Mouse (Mus musculus): ENCODE results near the gene Unc93a2.
"Not testable (repeated sequence)": the region's sequence is repeated elsewhere in the genome, so short reads cannot be mapped to it uniquely, and the experiment has no call there.

DNA sequence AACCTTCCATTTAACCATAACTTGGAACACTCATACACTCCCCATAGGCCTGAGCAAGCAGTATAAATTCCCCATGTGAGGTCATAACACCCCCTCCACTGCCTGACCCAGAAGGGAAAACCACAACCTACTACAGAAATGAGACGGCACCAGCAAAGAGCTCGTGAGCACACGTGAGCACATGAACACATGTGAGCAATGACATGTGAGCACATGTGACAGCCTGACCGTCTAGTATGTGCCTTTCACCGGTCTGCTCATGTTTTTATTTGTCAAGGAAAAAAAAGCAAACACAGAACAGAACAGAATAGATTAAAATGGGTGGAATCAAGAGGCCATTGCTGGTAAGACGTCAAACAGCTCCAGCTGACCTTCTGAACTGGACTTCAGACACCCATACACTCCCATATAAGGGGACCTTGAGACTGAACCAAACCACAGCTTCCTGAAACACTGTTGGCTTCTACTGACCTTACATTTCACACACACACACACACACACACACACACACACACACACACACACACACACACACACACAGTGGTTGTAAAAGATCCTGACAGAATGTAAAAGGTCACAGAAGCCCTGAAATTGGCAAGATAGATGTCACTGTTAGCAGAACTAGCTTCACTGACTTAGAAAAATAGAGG lies 13.1 kb upstream of the Unc93a2 start:
- not testable (repeated sequence) for TF ChIP-seq POLR2A, CTCF (IDR thresholded peaks at IDR 0.05; ENCODE audit: insufficient read depth, low read depth, low read length)
